Mouse (Mus musculus): ENCODE results near the gene Smyd3. TPM values are rescaled to one million over a fixed set of nuclear protein-coding genes. Genes with fewer than 3 reads are reported as not detected.
A peak's percentile ranks its signal among the peaks of the same experiment; 100 is the strongest.

Gene Smyd3
- total and polyA plus RNA-seq, 2 experiments = 1.4 to 7.0 TPM

- TF ChIP-seq POLR2A (IDR thresholded peaks at IDR 0.05; ENCODE audit: extremely low read depth, insufficient read depth, low read length) = no peak
- TF ChIP-seq CTCF (IDR thresholded peaks at IDR 0.05; ENCODE audit: low read depth, low read length) = no peak
- Histone ChIP-seq H3K4me3 (ENCODE audit: insufficient read depth, low read depth, low read length) (no peak overlapping the region), H3K4me1 (ENCODE audit: control insufficient read depth, insufficient read depth, low read length) (peaks cover 25% of the 10 kb centered on the region), H3K36me3 (ENCODE audit: control insufficient read depth, insufficient read depth, low read length) (no peaks in the 10 kb centered on the region), H3K79me2 (ENCODE audit: control insufficient read depth, insufficient read depth, low read length) (peaks cover 16% of the 10 kb centered on the region; the same call in 1 of the 2 replicates), H3K9ac (ENCODE audit: low read depth, low read length) (no peak overlapping the region), H3K27ac (replicated peaks; ENCODE audit: insufficient read depth, low read depth, low read length) (no peak overlapping the region), H3K27me3 (ENCODE audit: control insufficient read depth, insufficient read depth, low read length) (no peaks in the 10 kb centered on the region)
- DNase-seq (ENCODE audit: extremely low read depth, low read depth, low spot score) = no peak
- WGBS = 90% methylated on average over 4 of the region's 4 CpGs
Observed at GRCm38 (mm10) chr1:179551921-179552320, 34.1 kb upstream of the Smyd3 start.

DNA sequence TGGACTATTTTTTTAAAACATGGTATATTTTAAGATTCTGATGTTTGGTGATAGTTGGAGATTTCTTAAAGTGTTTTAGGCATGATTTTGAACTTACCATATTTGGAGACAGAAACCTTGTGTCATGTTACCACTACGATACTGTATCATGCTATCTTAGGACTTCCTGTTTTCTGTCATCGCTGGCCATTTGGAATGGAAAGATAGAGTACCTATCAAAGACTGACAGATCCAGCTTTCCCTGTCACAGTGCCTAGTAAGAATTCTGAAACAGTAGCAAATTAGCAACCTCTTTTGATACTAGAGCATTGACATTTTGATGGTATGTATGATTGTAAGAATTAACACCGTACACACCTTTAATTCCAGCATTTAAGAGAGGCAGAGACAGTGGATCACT lies 33.5 kb upstream of the Smyd3 start:
- Histone ChIP-seq H3K4me1 (ENCODE audit: control insufficient read depth, insufficient read depth, low read length) (peaks cover 20% of the 10 kb centered on the region), H3K79me2 (ENCODE audit: control insufficient read depth, insufficient read depth, low read length) (peaks cover 16% of the 10 kb centered on the region; the same call in 1 of the 2 replicates), H3K36me3 (ENCODE audit: control insufficient read depth, insufficient read depth, low read length) (no peaks in the 10 kb centered on the region), H3K4me3 (ENCODE audit: insufficient read depth, low read depth, low read length) (no peak overlapping the region), H3K9ac (ENCODE audit: low read depth, low read length) (no peak overlapping the region), H3K27me3 (ENCODE audit: control insufficient read depth, insufficient read depth, low read length) (no peaks in the 10 kb centered on the region), H3K27ac (replicated peaks; ENCODE audit: insufficient read depth, low read depth, low read length) (no peak overlapping the region)
- 83% methylated on average over 3 of the region's 3 CpGs for WGBS
- DNase-seq (ENCODE audit: extremely low read depth, low read depth, low spot score) = no peak
- TF ChIP-seq CTCF (IDR thresholded peaks at IDR 0.05; ENCODE audit: low read depth, low read length) (no peak), POLR2A (IDR thresholded peaks at IDR 0.05; ENCODE audit: extremely low read depth, insufficient read depth, low read length) (no peak)

GRCm38 (mm10) chr1:179548996-179549752 lies 31.3 kb upstream of the Smyd3 start:
- no peak overlapping the region for H3K9ac ChIP-seq (ENCODE audit: low read depth, low read length)
- peak; percentile 68 for DNase-seq (ENCODE audit: extremely low read depth, low read depth, low spot score)

DNA sequence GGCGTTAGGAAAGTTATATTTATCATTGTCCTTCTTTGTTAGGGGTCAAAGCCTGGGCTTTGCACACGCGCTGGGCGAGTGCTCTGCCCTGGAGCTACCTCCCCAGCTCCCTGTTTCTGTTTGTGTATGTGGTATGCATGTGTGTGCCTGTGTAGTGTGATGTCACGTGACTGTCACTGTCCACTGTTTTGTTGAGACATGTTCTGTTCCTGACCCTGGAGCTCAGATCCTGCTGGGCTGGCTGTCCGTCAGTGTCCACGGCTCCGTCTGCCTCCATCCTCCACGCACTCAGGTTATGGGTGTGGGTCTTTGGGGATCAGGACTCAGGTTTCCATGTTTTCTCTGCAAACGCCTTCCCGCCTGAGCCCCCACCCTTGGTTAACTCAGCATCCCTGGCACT lies 30.4 kb upstream of the Smyd3 start:
- H3K79me2 ChIP-seq (ENCODE audit: control insufficient read depth, insufficient read depth, low read length) = peaks cover 13% of the 10 kb centered on the region; the same call in 1 of the 2 replicates
- no peaks in the 10 kb centered on the region for H3K27me3 ChIP-seq (ENCODE audit: control insufficient read depth, insufficient read depth, low read length)
- no peak overlapping the region for H3K9ac ChIP-seq (ENCODE audit: low read depth, low read length)
- TF ChIP-seq CTCF (IDR thresholded peaks at IDR 0.05; ENCODE audit: low read depth, low read length) = no peak
- TF ChIP-seq POLR2A (IDR thresholded peaks at IDR 0.05; ENCODE audit: extremely low read depth, insufficient read depth, low read length) = no peak
- DNase-seq (ENCODE audit: extremely low read depth, low read depth, low spot score) = no peak
- WGBS = 74% methylated on average over 11 of the region's 11 CpGs
- no peak overlapping the region for H3K27ac ChIP-seq (replicated peaks; ENCODE audit: insufficient read depth, low read depth, low read length)
- no peaks in the 10 kb centered on the region for H3K36me3 ChIP-seq (ENCODE audit: control insufficient read depth, insufficient read depth, low read length)
- peaks cover 17% of the 10 kb centered on the region for H3K4me1 ChIP-seq (ENCODE audit: control insufficient read depth, insufficient read depth, low read length)
- H3K4me3 ChIP-seq (ENCODE audit: insufficient read depth, low read depth, low read length) = no peak overlapping the region

More at GRCm38 (mm10) chr1:179548996-179549752, 31.3 kb upstream of the Smyd3 start:
- WGBS = 59% methylated on average over 5 of the region's 5 CpGs
- TF ChIP-seq POLR2A (IDR thresholded peaks at IDR 0.05; ENCODE audit: extremely low read depth, insufficient read depth, low read length) = no peak
- TF ChIP-seq CTCF (IDR thresholded peaks at IDR 0.05; ENCODE audit: low read depth, low read length) = no peak
- no peaks in the 10 kb centered on the region for H3K36me3 ChIP-seq (ENCODE audit: control insufficient read depth, insufficient read depth, low read length)
- no peak overlapping the region for H3K4me3 ChIP-seq (ENCODE audit: insufficient read depth, low read depth, low read length)
- H3K27me3 ChIP-seq (ENCODE audit: control insufficient read depth, insufficient read depth, low read length) = no peaks in the 10 kb centered on the region
- peaks cover 16% of the 10 kb centered on the region; the same call in 1 of the 2 replicates for H3K79me2 ChIP-seq (ENCODE audit: control insufficient read depth, insufficient read depth, low read length)
- no peak overlapping the region for H3K27ac ChIP-seq (replicated peaks; ENCODE audit: insufficient read depth, low read depth, low read length)
- peaks cover 24% of the 10 kb centered on the region for H3K4me1 ChIP-seq (ENCODE audit: control insufficient read depth, insufficient read depth, low read length)

DNA sequence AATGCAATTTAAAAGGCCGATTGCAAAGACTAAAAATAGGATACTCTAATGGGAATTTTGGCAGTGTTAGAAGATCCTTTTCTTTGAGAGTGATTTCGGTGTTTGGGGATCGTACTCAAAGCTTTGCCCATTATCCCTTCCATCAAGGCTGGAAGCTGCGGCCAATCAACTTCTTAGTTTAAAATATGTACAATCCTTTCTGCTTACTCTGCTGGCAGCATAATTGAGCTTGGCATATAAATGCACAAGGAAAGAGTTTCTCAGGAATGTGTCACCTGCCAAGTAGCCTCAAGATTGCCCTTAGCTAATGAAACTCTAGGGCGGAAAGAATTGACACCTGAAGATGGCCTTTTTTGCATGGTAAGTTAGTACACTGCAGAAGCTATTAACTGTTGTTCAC lies 29.3 kb upstream of the Smyd3 start:
- Histone ChIP-seq H3K27me3 (ENCODE audit: control insufficient read depth, insufficient read depth, low read length) (no peaks in the 10 kb centered on the region), H3K27ac (replicated peaks; ENCODE audit: insufficient read depth, low read depth, low read length) (no peak overlapping the region), H3K4me3 (ENCODE audit: insufficient read depth, low read depth, low read length) (peak overlapping the region; percentile 80; the same call in 1 of the 2 replicates), H3K79me2 (ENCODE audit: control insufficient read depth, insufficient read depth, low read length) (peaks cover 13% of the 10 kb centered on the region; the same call in 1 of the 2 replicates), H3K4me1 (ENCODE audit: control insufficient read depth, insufficient read depth, low read length) (peaks cover 12% of the 10 kb centered on the region), H3K36me3 (ENCODE audit: control insufficient read depth, insufficient read depth, low read length) (no peaks in the 10 kb centered on the region), H3K9ac (ENCODE audit: low read depth, low read length) (0 out of 2 replicates have a peak overlapping the region, but pooled peaks have one; percentile 26)
- 14% methylated on average over 5 of the region's 5 CpGs for WGBS
- no peak for TF ChIP-seq POLR2A (IDR thresholded peaks at IDR 0.05; ENCODE audit: extremely low read depth, insufficient read depth, low read length)
- DNase-seq (ENCODE audit: extremely low read depth, low read depth, low spot score) = peak; percentile 19

- H3K4me1 ChIP-seq (ENCODE audit: control insufficient read depth, insufficient read depth, low read length) = peaks cover 10% of the 10 kb centered on the region
- H3K36me3 ChIP-seq (ENCODE audit: control insufficient read depth, insufficient read depth, low read length) = no peaks in the 10 kb centered on the region; the same call in 1 of the 2 replicates
- H3K79me2 ChIP-seq (ENCODE audit: control insufficient read depth, insufficient read depth, low read length) = peaks cover 13% of the 10 kb centered on the region; the same call in 1 of the 2 replicates
- H3K9ac ChIP-seq (ENCODE audit: low read depth, low read length) = peak overlapping the region; percentile 91
- no peak for DNase-seq (ENCODE audit: extremely low read depth, low read depth, low spot score)
- peak overlapping the region; percentile 84 for H3K27ac ChIP-seq (replicated peaks; ENCODE audit: insufficient read depth, low read depth, low read length)
- no peaks in the 10 kb centered on the region for H3K27me3 ChIP-seq (ENCODE audit: control insufficient read depth, insufficient read depth, low read length)
- WGBS = under 1% methylated on average over 38 of the region's 44 CpGs
- TF ChIP-seq CTCF (IDR thresholded peaks at IDR 0.05; ENCODE audit: low read depth, low read length) (0 out of 2 replicates have a peak, but pooled peaks have one; percentile 3), POLR2A (IDR thresholded peaks at IDR 0.05; ENCODE audit: extremely low read depth, insufficient read depth, low read length) (no peak)
- peak overlapping the region; percentile 80 for H3K4me3 ChIP-seq (ENCODE audit: insufficient read depth, low read depth, low read length)
Observed at GRCm38 (mm10) chr1:179546551-179546917, 28.7 kb upstream of the Smyd3 start.

All from liver, adult 2 months (tissue).